Mouse (Mus musculus) MN1 (cell line): ENCODE data around the gene Gm20708.

Experiments
- DNase-seq: peaks from one replicate; pipeline ENCODE4 v3.0.0-alpha.2; 2016; ENCODE audit warnings: low spot score

The Gm20708 gene

DNA sequence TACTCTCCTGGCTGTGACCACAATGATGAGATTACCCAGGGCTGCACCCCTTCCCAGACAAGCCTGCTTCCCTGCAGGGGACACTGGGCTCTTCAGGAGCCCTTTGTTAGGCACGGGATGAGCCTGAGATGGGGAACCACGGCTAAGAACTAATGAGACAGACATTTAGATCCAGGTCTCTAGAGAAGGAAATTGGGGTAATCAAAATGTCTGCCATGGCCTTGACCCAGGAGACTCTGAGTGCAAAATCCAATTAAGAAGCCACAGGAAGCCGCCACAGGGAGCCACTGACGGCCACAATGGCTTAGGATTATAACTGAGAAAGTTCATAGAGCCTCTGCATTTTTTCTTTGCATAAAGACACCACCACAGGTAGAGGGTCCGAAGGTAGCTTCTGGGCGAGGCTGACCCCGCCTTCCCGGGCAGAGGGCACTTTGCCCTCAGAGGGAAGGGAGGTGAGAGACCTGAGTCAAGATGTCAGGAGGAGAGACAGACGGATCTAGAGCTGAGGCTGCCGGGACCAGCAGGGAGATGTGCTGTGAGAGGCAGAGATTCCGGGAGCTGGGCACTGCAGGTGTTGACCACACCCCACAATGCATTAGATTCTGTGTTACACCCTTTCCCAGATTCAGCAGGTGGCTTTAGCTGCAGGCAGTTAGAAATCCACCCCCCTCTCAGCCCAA is 53.8 kb downstream of the Gm20708 start:
- DNase-seq: no peak

DNA sequence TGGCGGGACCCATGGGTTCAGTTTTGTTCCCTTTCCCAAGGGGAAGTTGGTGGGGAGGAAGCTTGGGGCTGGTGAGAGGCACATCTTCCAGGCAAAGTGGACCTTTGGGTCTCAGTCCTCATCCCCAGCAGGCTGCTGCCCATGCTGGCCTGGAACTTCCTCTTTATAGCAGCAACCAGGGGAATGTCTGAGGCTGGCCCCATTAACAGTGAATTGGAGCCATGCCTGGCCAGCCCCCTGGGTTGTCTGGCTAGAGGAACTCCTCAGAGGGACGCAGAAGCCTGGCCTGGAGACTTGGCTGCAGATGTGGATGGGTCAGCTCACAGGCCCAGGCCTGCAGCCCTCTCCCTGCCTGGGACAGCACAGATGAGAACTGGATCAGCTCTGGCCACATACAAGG is 55.3 kb downstream of the Gm20708 start:
- peak; percentile 52 for DNase-seq

DNA sequence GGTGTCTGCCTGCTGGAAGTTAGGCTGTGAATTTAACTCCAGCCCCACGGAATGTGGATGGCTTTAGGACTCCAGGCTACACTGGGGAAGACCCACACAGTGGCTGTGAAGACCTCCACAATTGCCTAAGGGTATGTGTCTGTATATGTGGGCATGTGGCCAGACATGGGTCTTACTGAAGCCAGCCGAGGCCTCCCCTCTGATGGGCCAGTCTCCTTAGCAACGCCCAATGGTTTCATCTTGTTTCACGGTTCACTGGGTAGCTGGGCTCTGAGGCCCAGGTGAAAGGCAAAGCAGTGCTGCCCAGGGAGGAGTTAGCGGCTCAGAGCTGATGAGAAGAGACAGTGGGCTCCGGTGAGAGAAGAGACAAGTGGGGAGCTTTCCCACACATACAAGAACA is 56.5 kb downstream of the Gm20708 start:
- DNase-seq: peak; percentile 47

DNA sequence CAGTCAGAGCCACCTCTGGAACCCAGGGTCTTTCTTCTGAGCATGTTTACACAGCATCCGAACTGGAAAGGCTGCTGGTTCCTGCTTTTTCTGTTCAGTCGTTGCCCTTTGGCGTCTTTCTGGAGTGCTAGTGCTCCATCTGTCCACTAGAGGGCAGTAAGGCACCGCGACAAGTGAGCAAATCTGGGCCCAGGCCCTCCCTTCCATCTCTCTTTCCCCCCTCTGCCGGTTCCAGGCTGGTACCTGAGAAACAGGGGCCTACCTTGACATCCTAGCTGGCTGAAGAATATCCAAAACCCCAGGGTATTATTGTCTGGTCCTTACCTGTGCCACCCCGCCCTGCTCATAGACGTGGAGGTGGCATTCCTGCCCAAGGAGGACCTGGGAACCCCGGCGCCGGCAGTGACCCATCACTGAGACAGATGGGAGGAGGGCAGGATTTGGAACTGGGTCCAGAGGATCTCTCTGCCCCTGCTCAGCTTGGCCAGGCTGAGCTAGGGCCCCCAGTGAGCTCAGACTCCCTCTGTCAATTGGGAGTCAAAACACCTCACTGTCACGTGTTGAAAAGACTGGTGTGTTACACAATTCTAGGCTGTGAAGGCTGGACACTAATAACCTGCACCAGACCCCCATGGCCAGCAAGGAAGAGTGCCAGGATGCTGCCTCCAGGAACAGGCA is 61.4 kb downstream of the Gm20708 start:
- DNase-seq: peak; percentile 79

DNA sequence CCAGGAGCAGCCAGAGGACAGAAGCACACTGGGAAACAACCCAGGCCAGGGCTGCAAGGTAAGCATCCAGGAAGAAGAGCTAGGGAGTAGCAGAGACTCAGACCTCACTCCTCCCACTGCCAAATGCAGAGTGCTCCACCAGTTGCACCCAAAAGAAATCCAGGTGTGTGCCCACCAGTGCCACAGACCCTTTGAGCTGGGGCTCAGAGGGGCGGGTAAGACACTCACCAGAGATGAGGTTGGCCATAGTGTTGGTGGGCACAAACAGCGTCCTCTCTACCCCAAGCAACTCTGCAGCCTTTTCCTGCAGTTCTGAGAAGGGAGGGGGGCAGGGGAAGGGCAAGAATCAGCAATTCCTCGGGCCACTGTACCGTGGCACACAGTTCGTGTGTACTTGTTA is 61.9 kb downstream of the Gm20708 start:
- no peak for DNase-seq

DNA sequence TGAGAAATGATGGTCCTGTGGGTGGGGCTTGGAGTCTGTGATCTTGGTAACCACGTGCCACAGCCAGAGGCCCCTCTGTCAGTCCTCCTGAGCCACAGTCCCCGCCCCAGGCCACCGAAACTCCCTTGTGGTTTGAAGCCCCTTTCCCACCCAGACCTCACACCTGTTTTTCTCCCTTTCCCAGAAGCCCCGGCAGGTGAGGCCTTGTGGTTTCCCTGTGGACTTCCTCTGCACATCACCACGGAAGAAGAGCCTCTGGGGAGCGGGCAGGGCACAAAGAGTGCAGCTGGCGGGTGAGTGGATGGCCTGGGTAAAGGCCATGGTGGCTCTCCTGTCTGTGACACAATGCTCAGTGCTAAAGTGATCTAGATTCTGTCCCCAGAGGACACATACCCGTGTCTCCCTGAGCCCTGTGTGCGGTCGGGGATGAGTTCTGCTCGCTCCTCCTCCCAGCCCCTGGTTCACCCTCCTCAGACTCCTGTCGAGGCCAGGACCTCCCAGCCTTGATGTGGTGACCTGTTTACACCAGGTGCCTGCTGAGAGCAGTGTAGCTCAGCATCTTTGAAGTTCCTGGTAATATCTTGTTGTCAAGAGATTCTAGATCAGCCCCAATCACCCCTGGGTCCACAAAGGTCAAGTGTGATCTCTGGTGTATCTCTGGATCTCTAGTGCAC is 62.6 kb downstream of the Gm20708 start:
- no peak for DNase-seq

DNA sequence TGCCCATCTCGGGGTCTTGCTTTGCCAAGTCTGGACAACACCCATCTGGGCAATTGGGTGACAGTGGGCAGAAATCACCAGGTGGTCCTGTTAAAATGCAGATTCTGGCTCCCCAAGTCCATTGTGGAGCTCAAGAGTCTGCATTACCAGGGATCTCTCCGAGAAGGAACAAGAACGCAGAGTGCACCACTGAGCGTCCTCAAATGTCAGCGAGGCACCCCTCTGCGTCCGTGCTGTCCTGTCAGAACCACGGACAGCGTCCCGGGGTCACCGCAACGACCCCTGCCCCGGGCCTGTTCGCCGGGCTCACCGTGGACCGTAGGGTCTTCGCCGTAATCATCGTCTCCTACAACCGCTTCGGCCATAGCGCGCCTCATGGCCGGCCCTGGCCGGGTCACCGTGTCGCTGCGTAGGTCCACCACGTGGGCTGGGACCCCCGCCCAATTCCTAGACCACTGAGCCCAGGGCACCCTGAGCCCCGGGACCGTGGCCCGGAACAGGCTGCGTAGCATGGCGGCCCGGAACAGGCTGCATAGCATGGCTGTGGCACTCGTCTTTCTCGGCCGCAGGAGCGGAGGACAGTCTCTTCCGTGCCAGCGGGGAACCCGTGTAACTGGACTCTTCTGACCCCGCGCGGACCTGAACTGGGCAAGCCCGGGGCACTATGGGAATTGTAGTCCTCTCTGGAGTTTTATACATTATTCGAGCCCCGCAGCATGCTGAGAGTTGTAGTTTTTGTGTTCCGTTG is 63.6 kb downstream of the Gm20708 start, which contains the start of gene Tha1:
TSS of gene Tha1 (minus strand) at position 621 of the 748 bp plus-strand sequence.
- DNase-seq: peak; percentile 87

DNA sequence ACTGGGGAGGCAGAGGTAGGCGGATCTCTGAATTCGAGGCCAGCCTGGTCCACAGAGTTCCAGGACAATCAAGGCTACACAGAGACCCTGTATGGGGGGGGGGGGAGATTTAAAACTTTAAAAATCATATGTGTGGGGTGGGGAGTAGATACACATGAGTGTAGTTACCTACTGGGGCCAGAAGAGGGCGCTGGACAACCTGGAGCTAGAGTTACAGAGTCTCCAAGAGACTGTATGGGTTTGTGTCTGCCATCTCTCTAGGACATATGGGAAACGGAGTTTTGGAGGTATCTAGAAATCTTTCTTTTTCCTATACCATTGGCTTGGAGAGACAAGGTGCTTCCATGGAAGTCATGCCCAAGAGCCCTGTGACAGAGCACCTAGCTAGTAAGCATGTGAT is 65.0 kb downstream of the Gm20708 start:
- no peak for DNase-seq

DNA sequence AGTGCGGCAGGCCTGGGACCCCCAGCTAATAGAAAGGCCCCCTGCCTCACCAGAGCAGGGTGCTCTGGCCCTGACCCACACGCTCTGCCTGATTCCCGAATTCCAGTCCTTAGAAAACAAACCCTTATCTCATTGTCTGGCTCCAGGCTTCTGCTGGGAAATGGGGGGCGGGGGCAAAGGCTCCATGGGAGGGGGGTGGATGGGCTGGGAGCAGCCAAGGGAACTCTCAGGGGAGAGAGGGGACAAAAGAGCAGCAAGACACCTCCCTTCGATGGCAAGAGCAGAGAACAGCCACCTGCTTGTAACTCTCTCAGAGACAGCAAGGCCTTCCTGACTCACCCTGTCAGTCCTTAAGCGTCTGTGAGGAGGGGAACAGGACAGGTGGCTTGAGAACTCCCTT is 66.2 kb downstream of the Gm20708 start:
- DNase-seq: no peak

DNA sequence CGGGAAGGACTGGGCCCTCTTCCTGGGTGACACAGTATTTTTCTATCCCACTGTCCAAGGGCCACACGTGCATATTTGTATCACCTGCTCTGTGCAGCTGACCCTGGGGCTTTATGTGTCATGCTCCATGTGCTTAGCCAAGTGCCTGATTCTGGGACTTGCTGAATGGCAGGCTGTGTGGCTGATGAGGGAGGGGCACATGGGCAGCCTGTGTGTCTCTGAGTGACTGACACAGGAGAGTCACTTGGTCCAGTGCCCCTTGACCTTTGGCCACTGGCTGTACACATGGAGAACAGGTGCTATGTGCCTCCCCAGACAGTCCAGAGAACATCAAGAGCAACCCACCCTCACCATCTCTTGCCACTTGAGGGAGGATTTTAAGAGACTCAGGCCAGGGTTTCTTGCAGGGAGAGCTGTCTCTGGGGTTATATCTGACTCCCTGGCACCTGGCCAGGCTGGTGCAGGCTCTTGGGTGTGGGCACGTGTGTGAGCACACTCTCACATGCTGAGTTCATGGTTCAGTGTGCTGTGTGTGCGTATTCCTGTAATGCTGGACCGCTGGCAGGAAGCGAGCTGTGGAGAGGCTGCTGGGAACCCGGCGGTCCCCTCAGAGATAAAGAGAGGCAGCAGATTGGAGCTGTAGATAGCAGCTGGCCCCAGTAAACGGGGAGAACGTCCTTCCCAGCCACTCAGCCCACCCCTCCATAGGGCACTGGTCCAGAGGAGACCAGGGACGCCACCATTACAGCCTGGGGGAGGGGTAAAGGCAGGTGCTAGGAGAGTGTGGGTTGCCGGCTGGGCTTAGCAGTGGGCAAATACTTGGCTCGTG is 68.7 kb downstream of the Gm20708 start:
- peak; percentile 86 for DNase-seq

DNA sequence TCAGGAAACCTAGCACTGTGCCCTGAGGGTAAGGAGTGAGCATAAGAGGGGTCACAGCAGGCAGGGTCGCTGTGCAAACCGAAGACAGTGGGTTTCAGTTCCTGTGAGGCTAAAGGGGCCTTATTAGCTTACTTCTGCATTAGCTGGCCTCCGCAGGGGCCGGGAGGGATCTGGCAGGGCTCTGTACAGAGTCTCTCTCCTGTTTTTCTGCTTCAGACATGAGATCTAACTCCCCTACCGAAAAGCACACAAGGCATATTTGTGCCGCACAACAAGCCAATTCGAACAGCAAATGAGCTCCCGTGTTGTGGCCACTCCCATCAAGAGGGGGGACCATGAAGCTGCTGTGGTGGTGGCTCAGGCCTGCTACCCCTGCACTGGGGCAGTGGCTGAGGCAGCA is 69.4 kb downstream of the Gm20708 start:
- peak; percentile 42 for DNase-seq

DNA sequence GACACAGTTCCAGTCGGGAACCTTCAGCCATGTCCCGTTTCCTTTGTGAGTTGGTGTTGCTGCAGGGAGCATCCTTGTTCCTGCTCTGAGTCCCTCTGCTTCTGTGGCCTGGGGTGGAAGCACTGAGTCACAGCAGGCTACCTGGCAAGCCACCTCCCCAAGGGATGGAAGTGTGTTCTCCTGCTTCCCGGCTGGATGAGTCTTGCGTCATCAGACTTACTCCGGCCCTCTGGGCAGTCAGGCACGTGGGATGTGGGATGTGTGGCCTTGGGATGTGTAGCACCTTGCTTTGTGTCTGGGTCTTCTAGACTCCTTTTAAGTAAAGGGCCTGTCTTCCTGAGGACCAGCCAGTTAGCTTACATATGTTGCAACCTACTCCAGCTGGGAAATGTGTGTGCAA is 70.2 kb downstream of the Gm20708 start:
- DNase-seq: peak; percentile 43

DNA sequence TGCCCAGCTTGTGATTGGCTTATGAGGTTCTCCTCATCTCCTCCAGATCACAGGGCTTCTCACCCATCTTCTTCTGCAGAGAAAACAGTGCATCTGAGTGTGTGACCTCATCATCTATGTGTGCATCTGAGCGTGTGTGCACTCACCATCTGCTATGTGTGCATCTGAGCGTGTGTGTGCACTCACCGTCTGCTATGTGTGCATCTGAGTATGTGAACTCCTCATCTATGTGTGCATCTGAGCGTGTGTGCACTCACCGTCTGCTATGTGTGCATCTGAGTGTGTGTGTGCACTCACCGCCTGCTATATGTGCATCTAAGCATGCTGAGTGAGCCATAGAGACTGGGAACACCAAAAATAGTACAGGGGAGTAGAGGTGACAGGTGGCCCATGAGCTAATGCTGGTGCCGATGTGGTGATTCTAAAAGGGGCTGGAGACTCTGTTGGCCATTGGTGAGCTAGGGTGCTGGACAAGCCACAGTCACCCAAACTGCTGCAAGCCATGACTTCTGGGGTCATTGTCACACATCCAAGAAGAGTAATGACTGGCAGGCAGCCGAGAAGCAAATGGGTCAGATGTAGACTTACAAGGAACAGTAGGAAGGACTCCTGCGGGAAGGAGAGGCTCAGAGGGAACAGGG is 71.0 kb downstream of the Gm20708 start:
- no peak for DNase-seq

DNA sequence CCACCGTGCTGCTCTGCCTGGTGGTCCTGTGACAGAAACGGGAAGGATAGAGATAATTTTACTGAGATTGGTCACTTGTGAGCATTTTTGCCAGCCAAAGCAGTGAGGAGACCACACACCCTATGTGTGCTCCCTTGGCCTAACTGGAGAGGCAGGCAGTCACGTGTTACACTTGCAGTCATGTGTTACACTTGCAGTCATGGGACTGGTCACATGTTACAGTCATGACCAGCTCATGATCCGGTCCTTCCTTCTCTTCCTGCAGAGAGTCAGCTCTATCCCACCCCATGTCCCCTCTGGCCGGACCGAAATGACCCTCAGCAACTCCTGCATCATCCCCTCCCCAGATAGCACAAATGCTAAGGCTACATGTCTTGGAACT is 71.5 kb downstream of the Gm20708 start:
- peak; percentile 16 for DNase-seq

DNA sequence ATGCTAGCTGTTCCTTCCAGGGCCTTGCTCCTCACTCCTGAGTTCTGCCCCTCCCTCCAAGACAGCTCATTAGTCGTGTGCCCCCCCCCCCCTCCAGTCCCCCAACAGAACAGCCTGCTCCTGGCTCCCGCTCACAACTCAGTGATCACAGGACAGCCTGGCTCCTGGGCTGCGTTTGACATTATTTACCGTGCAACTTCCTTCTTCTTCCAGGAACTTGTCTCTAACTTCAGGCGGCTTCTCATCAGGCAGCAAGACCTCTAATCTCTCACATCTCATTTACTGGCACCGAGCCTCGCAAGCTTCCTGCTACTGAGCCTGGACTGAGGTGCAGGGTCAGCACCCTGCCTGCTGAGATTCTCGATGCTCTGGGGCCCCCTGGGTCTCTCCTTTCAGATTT is 72.3 kb downstream of the Gm20708 start:
- peak; percentile 70 for DNase-seq

DNA sequence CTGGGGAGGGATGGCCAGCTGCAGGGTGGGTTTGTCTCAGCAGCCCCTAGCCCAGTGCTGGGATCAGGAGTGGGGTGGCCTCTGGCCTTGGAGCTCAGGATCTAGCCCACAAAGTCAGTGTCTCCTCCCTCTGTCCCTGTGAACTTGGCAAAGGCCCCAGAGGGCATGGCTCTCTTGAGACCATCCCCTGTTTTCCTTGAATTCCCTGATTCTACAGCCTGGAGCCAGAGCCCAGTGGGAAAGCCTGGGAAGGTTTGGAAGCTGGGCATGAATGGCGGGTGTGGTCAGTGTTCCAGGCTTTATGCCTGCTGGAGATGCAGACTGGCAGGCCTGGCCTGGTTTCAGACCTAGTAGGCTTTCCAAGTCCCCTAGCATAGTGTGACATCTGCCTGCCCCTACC is 72.7 kb downstream of the Gm20708 start:
- peak; percentile 58 for DNase-seq

DNA sequence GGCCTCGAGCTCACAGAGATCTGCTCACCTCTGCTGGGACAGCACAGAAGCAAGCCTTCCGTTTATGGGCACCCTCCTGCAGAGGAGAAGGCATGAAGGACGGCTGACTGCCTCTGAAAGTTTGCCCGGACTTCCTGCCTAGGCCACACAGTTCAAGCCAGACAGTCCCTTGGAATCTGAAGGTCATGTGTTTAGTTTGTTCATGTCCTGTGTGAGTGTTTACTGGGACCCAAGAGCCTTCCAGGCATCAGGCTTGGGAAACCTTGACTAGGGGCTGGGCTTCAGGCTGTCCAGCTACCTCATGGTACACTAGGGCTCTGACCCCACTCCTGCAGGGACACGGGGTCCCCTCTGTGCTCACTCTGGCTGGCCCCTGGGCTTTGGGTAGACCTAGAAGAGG is 76.5 kb downstream of the Gm20708 start:
- DNase-seq: no peak

DNA sequence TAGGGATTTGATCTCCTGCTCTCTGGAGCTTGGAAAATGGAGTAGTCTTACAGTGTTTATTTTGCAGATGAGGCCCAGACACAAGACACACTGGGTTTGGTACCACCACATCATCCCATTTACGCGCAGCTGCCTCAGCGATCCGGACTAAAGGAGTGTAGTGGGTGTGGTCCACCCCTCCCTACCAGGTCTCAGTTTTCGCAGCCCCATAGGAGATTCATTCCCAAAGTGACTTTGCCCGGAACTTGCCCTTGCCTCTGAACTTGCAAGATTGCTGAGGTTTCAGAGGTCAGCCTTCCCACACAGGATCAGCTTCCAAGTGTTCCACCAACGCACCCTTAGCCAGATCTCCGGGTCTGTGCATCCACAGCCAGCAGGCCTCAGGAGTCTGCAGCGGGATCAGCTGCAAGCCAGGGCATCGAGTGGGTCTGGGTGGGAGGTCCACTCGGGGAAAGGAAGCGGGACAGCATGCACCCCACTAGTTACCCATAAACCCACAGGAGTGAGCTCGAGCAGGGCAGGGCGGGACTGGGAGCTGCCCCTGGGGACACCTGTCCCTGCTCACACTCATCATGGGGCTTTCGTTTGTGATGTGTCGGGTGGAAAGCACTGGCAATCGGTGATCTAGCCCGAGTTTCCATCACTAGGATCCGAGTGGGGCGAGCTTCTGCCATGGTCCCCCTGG is 78.8 kb downstream of the Gm20708 start:
- no peak for DNase-seq

DNA sequence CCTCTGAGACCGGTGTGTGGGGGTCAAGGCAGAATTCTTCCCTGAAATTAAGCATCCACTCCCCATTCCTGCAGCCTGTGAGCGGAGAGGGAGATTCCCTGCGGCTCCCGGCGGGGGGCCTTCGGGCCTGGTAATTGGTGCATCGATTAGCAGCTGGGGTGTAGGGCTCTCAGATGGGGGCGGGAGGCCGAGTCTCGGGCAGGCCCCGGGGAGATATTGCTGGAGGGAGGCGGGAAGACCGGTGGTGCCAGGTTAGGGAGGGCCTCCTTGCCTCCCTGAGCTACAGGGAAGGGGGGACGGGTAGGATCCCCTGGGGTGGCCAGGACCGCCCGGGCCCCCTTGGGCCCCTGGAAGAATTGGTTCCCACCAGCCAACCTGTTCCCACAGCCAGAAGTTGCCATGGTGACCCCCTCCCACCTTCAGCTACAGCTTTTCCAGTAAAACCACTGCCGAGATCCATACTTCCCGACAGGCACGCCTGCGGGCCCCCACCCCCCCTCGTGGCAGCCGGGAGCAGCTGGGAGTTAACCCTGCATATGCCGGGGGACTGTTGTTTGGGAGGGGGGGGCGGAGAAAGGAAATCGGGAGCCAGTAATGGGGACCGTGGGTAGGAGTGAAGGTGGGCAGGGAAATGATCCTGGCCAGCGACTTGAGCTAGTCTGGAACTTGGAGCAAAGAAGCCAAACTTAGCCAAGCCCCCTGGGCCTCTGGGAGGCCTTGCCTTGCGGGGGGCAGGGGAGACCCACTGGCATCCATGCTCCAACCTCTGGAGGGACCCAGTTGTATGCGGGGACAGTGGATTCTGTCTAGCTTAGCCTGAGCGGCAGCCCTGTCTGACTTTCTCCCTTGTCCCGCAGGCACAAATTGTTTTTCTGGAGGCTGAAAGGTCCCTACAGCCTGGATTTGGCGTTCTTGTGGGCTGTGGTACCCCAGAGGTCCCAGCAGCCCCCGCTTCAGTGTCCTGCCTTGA is 79.7 kb downstream of the Gm20708 start:
- no peak for DNase-seq
